Mouse (Mus musculus) G1E (cell line): ENCODE data around the gene Hdac4.

Experiments used
- CTCF ChIP-seq: IDR thresholded peaks from 2 replicates; pipeline ENCODE4 v1.5.1; 2012; ENCODE audit warnings: low read depth, low read length, inconsistent platforms, mixed read lengths
- GATA1 ChIP-seq: IDR thresholded peaks from 2 replicates; pipeline ENCODE4 v1.6.1; 2012; ENCODE audit warnings: borderline replicate concordance, low read length, inconsistent platforms, mixed read lengths
- GATA2 ChIP-seq: IDR thresholded peaks from 2 replicates; pipeline ENCODE4 v1.6.1; 2012; ENCODE audit warnings: low read depth, low read length, inconsistent platforms, borderline replicate concordance
- TAL1 ChIP-seq: conservative IDR thresholded peaks from 2 replicates; pipeline ENCODE4 v1.6.1; 2012; ENCODE audit warnings: low read depth, low read length, inconsistent platforms, mixed read lengths

DNA sequence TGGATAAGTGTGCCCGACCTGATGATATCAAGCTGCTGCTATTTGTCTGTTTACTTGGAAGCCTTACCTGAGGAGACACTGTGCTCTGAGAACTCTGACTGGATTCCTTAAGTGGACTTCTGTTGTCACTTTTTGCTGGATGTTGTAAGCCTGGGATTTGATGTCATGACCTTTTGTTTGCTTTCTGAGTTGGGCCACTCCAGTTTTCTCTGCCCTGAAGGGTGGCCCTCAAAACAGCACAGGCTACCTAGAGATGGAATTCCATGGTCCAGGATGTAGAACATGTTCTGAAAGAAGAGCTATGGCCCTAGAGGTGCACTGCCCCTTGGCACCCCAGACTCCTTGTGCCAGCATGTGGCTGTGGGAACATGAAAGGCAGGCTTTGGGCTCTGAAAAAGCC is 10.9 kb downstream of the Hdac4 start:
- TF ChIP-seq CTCF: no peak
- no peak for TF ChIP-seq GATA1
- no peak for TF ChIP-seq TAL1
- no peak for TF ChIP-seq GATA2
